Mouse (Mus musculus) T-helper 1 cell (primary cell): ENCODE results near the gene Sdc3.

Source experiments
- in situ Hi-C: fragments of 300-600 bp; cut with MboI, MseI; formaldehyde crosslinking; loops from one replicate; pipeline ENCODE4 v1.15.1; 2025; ENCODE audit warnings: high pct_unique_total_duplicates

Sdc3 gene

GRCm38 (mm10) chr4:130793180-130793501 is 804 bp downstream of the Sdc3 start:
- in situ Hi-C loops = no loop called here

- in situ Hi-C loops = no loop called here
Observed at GRCm38 (mm10) chr4:130794771-130795170, 2.4 kb downstream of the Sdc3 start.

GRCm38 (mm10) chr4:130795970-130796369 is 3.6 kb downstream of the Sdc3 start:
- in situ Hi-C loops = no loop called here

- in situ Hi-C loops = no loop called here
Observed at GRCm38 (mm10) chr4:130797201-130798051, 5.1 kb downstream of the Sdc3 start.

GRCm38 (mm10) chr4:130798416-130798815 is 6.1 kb downstream of the Sdc3 start:
- in situ Hi-C loops = no loop called here

- in situ Hi-C loops = no loop called here
Observed at GRCm38 (mm10) chr4:130799118-130799517, 6.8 kb downstream of the Sdc3 start.

GRCm38 (mm10) chr4:130799582-130799981 is 7.2 kb downstream of the Sdc3 start:
- in situ Hi-C loops = no loop called here

GRCm38 (mm10) chr4:130800147-130800546 is 7.8 kb downstream of the Sdc3 start:
- in situ Hi-C loops = no loop called here

GRCm38 (mm10) chr4:130801198-130801597 is 8.9 kb downstream of the Sdc3 start:
- in situ Hi-C loops = no loop called here

- in situ Hi-C loops = no loop called here
Observed at GRCm38 (mm10) chr4:130801624-130802329, 9.4 kb downstream of the Sdc3 start.

GRCm38 (mm10) chr4:130803591-130803990 is 11.3 kb downstream of the Sdc3 start:
- in situ Hi-C loops = no loop called here

- in situ Hi-C loops = no loop called here
Observed at GRCm38 (mm10) chr4:130804292-130804691, 12.0 kb downstream of the Sdc3 start.

GRCm38 (mm10) chr4:130804771-130805361 is 12.5 kb downstream of the Sdc3 start:
- in situ Hi-C loops = no loop called here

- in situ Hi-C loops = no loop called here
Observed at GRCm38 (mm10) chr4:130805746-130806145, 13.4 kb downstream of the Sdc3 start.

GRCm38 (mm10) chr4:130806746-130807145 is 14.4 kb downstream of the Sdc3 start:
- in situ Hi-C loops = no loop called here

- in situ Hi-C loops = loop anchor here (10.0 kb wide), 1 partner anchor 235 kb away; the partner anchor contains the start of gene Nkain1
Observed at GRCm38 (mm10) chr4:130809784-130810183, 17.4 kb downstream of the Sdc3 start.

- in situ Hi-C loops = loop anchor here (10.0 kb wide), 1 partner anchor 236 kb away; the partner anchor contains the start of gene Nkain1
Observed at GRCm38 (mm10) chr4:130810845-130811244, 18.5 kb downstream of the Sdc3 start.

- in situ Hi-C loops = loop anchor here (10.0 kb wide), 1 partner anchor 237 kb away; the partner anchor contains the start of gene Nkain1
Observed at GRCm38 (mm10) chr4:130811385-130811784, 19.0 kb downstream of the Sdc3 start.

GRCm38 (mm10) chr4:130813958-130814357 is 21.6 kb downstream of the Sdc3 start:
- in situ Hi-C loops = loop anchor here (10.0 kb wide), 1 partner anchor 239 kb away; the partner anchor contains the start of gene Nkain1

- in situ Hi-C loops = loop anchor here (10.0 kb wide), 1 partner anchor 240 kb away; the partner anchor contains the start of gene Nkain1
Observed at GRCm38 (mm10) chr4:130814742-130815330, 22.5 kb downstream of the Sdc3 start.

- in situ Hi-C loops = loop anchor here (10.0 kb wide), 1 partner anchor 241 kb away; the partner anchor contains the start of gene Nkain1
Observed at GRCm38 (mm10) chr4:130815860-130816259, 23.5 kb downstream of the Sdc3 start.

GRCm38 (mm10) chr4:130819806-130820205 is 27.5 kb downstream of the Sdc3 start:
- in situ Hi-C loops = loop anchor here (10.0 kb wide), 1 partner anchor 245 kb away; the partner anchor contains the start of gene Nkain1
